Mouse (Mus musculus) embryo, embryonic 11 days (tissue): ENCODE measurements at regions not wholly inside any gene's neighbourhood (a gene's known extent, or its start where the extent isn't known, plus 50 kb on each side); places are given as distances from the start of the nearest gene placed in this dataset.
"Not testable (repeated sequence)": the region's sequence is repeated elsewhere in the genome, so short reads cannot be mapped to it uniquely, and the experiment has no call there.

Source experiments
- DNase-seq: peaks from one replicate; pipeline ENCODE4 v3.0.0-alpha.2; 2015

- DNase-seq = no peak
Observed at GRCm38 (mm10) chr10:68963090-68963489, 188.1 kb upstream of the Rhobtb1 start.

GRCm38 (mm10) chr10:68965271-68965670, 186.0 kb upstream of the Rhobtb1 start:
- DNase-seq = no peak

GRCm38 (mm10) chr10:68967976-68968968, 183.0 kb upstream of the Rhobtb1 start:
- DNase-seq = no peak

- no peak for DNase-seq
Observed at GRCm38 (mm10) chr10:68970521-68970920, 180.7 kb upstream of the Rhobtb1 start.

GRCm38 (mm10) chr10:68974771-68975170, 176.5 kb upstream of the Rhobtb1 start:
- no peak for DNase-seq

DNA sequence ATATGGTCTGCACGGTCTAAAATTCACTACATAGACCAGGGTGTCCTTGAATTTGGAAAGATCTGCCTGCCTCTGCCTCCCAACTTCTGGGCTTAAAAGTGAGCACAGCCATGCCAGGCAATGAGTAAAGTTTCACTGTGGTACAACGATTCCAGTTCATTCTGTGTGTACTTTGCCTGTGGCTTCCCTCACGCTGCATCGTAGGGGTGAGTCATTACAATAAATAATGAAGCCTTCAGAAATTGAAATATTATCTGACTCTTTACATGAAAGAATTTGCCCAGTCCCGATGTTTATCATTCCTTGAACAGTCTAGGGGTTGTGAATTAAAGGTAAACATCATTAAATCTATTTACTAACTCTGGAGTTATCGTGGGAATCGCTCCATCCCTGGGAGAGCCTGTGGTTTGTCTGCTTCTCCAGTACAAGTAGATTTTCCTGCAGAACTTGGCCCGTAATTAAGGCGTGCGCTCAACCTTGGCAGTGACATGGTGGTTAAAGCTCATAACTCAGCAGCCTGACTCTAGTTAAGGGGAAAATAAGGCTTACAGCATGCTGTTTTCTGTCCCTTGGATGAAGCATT, 174.7 kb upstream of the Rhobtb1 start:
- no peak for DNase-seq

DNA sequence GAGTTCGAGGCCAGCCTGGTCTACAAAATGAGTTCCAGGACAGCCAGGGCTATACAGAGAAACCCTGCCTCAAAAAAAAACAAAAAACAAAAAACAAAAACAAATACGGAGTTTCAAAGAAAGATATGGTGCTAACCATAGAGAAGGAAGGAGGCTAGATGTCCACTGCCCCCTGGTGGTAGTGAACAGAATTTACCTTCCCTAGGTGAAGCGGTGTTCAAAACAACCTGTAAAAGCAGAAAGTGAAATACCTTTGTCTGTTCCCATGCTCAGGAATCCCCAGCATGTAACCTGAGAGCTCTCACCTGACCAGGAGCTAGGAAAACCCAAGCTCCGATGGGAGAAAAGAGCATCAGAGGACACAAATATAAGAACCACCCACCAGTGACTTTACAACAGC, 173.1 kb upstream of the Rhobtb1 start:
- DNase-seq = peak; percentile 34

DNA sequence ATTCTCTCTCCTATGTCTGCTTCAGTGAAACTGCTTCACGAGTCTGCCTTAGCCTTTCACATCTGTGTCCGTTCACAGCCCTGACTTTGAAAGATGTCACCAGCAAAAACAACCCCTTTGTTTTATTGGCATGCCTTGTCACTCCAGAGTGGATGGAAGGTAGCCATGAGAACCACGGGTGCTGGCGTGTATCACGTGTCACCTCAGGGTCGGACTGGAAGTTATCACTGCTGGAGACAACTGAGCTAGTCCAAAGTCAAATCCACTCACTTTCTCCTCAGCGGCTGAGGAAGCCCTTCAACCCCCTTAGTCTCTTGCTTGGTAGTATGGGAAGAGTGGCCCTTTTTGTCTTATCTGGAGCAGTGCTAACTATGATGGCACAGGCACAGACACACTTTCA, 171.3 kb upstream of the Rhobtb1 start:
- no peak for DNase-seq

GRCm38 (mm10) chr10:68982288-68982687, 168.9 kb upstream of the Rhobtb1 start:
- no peak for DNase-seq

DNA sequence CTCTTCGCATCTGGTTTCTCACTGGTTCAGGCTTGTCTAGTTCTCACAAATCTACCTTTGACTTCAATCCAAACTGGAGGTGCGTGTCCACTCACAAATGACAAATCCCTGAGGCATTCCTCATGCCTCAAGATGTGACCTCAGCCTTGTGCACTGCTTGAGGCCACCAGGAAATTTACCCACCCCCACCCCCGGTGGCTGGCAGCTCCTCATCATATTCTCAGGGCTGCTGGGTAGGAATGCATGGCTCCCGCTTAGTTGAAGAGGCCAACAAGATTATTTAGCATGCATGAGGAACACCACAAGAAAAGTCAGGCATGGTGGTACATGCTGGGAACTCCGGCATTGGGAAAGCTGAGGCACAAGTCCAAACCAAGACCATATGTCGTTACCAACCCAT, 160.7 kb upstream of the Rhobtb1 start:
- no peak for DNase-seq

- no peak for DNase-seq
Observed at GRCm38 (mm10) chr10:68999610-69000009, 151.6 kb upstream of the Rhobtb1 start.

DNA sequence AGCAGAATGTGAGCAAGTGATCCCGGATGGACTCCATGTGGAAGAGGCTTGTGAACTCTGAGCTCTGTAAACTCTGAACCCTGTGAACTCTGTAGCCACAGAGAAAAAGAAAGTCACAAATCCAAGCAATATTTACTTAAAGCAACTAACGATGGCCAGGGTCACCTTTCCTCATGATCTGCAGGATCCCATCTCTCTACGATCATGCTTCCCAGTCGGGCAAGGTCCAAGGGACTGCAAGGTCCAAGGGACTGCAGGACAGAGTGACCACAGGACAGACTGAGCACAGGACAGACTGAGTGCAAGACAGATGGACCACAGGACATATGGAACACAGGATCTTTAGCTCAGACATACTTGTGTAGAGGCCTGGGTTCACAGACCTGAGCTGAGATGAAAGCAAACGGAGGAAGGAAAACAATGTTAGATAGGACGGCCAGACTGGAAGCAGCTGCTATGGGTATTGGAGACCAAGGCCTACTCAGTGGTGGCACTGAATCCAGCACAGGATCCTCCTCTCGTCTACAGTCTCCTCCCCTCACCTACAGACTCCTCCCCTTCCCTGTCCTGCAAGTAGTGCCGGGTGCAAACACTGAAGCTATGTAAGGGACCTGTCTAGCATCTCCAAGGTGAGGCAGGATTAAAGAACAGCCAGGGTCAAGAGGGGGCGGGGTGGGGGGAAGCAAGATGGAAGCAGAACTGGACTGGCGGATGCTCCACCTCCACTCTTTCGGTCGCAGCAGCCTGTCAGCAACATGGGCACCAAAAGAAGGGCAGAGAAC, 149.4 kb upstream of the Rhobtb1 start:
- DNase-seq = no peak

- DNase-seq = peak; percentile 74
Observed at GRCm38 (mm10) chr10:69005199-69005872, 145.9 kb upstream of the Rhobtb1 start.

DNA sequence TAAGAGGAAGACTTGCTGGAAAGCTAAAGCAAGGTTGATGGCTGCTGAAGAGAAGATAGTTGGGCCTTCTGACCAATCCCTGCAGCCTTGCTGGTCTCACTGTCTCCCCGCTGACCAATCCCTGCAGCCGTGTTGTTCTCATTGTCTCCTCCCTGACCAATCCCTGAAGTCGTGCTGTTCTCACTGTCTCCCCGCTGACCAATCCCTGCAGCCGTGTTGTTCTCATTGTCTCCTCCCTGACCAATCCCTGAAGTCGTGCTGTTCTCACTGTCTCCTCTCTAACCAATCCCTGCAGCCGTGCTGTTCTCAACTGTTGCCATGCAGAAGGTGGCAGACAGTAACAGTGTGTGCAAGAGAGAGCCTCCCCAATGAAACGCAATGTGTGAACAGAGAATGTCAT, 142.6 kb upstream of the Rhobtb1 start:
- not testable (repeated sequence) for DNase-seq

DNA sequence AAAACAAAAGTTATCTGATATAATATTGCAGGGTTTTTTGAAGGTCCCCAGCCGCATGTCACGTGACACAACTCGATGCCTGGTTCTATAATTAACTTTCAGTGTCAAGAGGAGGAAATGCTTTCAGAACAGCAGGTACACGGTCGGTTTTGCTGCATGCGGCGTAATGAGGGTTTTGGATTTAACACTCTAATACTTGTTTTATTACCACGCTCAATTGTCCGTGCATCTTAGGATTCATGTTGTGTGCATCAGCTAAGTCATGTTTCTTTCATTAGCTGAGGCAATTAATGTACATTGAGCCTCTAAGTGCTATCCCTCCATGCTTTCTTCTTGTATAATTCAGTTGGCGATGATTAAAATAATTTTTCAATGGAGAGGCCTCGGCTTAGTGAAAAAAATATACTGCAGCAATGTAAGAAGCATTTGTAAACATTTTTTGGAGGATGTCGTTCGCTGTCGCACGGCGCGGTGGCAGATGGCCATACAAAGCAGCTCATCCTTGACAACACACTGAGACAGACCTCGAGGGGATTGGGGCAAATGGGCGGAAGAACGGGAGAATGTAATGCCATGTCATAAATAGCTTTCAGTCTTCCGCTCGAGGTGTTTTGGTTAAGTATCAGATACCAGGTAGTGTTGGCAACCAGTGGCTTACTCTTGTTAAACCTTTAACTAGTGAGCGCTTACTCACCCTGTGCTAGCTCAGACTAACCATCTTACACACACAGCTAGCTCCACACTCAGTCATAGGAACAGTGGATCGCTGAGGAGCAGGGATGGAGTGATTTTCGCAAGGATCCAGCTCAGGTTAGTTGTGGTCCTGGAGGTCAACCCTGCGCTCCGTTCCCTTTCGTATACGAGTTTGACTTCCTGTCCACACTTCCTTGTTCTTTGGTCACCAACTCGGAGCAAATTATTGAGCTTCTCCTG, 130.2 kb upstream of the Rhobtb1 start:
- DNase-seq = peak; percentile 14

GRCm38 (mm10) chr10:69033410-69033809, 117.8 kb upstream of the Rhobtb1 start:
- DNase-seq = no peak

- DNase-seq = no peak
Observed at GRCm38 (mm10) chr10:69034390-69035120, 116.7 kb upstream of the Rhobtb1 start.

- DNase-seq = not testable (repeated sequence)
Observed at GRCm38 (mm10) chr10:69035536-69035935, 115.7 kb upstream of the Rhobtb1 start.

GRCm38 (mm10) chr10:69036096-69036495, 115.1 kb upstream of the Rhobtb1 start:
- DNase-seq = no peak

- peak; percentile 73 for DNase-seq
Observed at GRCm38 (mm10) chr10:69044171-69044651, 107.0 kb upstream of the Rhobtb1 start.

DNA sequence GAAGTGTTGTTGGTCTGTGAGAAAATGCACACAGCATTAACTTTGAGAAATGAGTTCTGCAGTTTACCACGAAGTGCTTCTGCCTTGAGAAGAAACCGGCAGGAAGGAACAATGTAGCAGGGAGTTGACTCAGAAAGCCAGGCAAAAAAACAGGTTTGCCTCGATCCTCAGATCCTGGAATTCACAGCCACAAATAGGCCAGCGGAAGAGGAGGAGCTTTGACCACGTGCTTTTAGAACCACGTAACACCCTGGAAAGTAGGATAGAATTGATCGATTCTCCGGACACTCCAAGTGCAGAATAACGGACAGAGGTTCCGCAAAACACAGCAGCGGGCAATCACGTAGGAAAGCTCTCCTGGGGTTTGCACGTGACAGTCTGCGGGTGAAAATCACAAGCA, 106.0 kb upstream of the Rhobtb1 start:
- DNase-seq = peak; percentile 23
